11 mouse cellular contexts compared by ENCODE assay signal in the genomic region with DNA sequence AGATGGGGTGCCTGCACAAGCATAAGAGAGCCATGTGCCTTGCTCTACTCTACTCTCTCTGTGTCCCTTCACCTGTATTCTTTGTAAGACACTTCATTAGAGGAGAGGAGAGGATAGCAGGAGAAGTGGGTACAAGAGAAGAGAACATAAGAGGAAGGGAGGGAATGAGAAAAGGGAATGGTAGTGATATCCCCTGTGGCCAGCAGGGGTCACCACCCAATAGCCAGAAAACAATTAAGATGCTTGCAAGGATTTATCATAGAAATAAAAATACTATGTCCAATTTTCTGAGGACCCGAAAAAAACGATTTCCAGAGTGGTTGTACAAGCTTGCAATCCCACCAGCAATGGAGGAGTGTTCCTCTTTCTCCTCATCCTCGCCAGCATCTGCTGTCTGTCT. TPM values are rescaled to one million over a fixed set of nuclear protein-coding genes. Genes with fewer than 3 reads are reported as not detected.
DNase-seq lines count a peak whose midpoint lies in the region; ATAC-seq and TF ChIP-seq lines count a peak whose summit lies in the region.
"Had no signal": no experiment of that assay in that cellular context is flagged by ENCODE, and none has a peak within 500 bp of the region (broad histone marks: within the 10 kb centered on the region; RNA-seq: fewer than 3 reads in every experiment).

No protein-coding gene starts in this region.

- TF ChIP-seq CTCF in forebrain, postnatal 0 days (IDR thresholded peaks at IDR 0.05; ENCODE audit: low read depth): peak; percentile 38

- H3K27me3 ChIP-seq in forebrain, postnatal 0 days (ENCODE audit: insufficient read depth, low read length): no peaks in the 10 kb centered on the region
- H3K27me3 ChIP-seq in forebrain, embryonic 11.5 days (ENCODE audit: control insufficient read depth, insufficient read depth, low read length): no peaks in the 10 kb centered on the region
- H3K27me3 ChIP-seq in midbrain, embryonic 14.5 days (ENCODE audit: control insufficient read depth, insufficient read depth, low read length): no peaks in the 10 kb centered on the region
- no peaks in the 10 kb centered on the region for H3K27me3 ChIP-seq in midbrain, embryonic 16.5 days (ENCODE audit: control insufficient read depth, insufficient read depth, low read depth, low read length)
- no peaks in the 10 kb centered on the region for H3K27me3 ChIP-seq in forebrain, embryonic 10.5 days (ENCODE audit: poor library complexity, severe bottlenecking)
- H3K27me3 ChIP-seq: lung, embryonic 15.5 days had no signal

- no peaks in the 10 kb centered on the region for H3K36me3 ChIP-seq in forebrain, postnatal 0 days (ENCODE audit: insufficient read depth)
- no peaks in the 10 kb centered on the region for H3K36me3 ChIP-seq in forebrain, embryonic 11.5 days (ENCODE audit: control insufficient read depth, insufficient read depth, low read length)
- H3K36me3 ChIP-seq in midbrain, embryonic 14.5 days (ENCODE audit: control insufficient read depth, insufficient read depth, low read length): no peaks in the 10 kb centered on the region
- no peaks in the 10 kb centered on the region for H3K36me3 ChIP-seq in midbrain, embryonic 16.5 days (ENCODE audit: control insufficient read depth, insufficient read depth, low read length)
- H3K36me3 ChIP-seq in forebrain, embryonic 10.5 days (replicated peaks): no peaks in the 10 kb centered on the region
- H3K36me3 ChIP-seq: lung, embryonic 15.5 days had no signal

- WGBS in forebrain, postnatal 0 days: 52% methylated on average over 3 of the region's 3 CpGs
- WGBS in forebrain, embryonic 11.5 days: 42% methylated on average over 3 of the region's 3 CpGs
- 50% methylated on average over 3 of the region's 3 CpGs for WGBS in midbrain, embryonic 14.5 days
- WGBS in midbrain, embryonic 16.5 days: 38% methylated on average over 3 of the region's 3 CpGs
- WGBS in forebrain, embryonic 10.5 days: 45% methylated on average over 3 of the region's 3 CpGs

- DNase-seq in forebrain, postnatal 0 days: no peak
- DNase-seq in forebrain, embryonic 11.5 days (ENCODE audit: low spot score): no peak
- peak; percentile 7 for DNase-seq in midbrain, embryonic 14.5 days
- peak; percentile 42 for DNase-seq in adrenal gland, postnatal 25 days
- peak; percentile 46 for DNase-seq in lung, postnatal 14 days
- DNase-seq in forebrain, embryonic 10.5 days (ENCODE audit: extremely low spot score, low spot score): no peak
- no peak for DNase-seq in T-cell, adult 2 months (ENCODE audit: low spot score)

- H3K4me2 ChIP-seq in forebrain, postnatal 0 days (ENCODE audit: low read depth): no peak overlapping the region
- no peak overlapping the region for H3K4me2 ChIP-seq in forebrain, embryonic 11.5 days (ENCODE audit: low read depth, low read length, severe bottlenecking)
- H3K4me2 ChIP-seq in midbrain, embryonic 14.5 days (ENCODE audit: low read length): no peak overlapping the region
- no peak overlapping the region for H3K4me2 ChIP-seq in midbrain, embryonic 16.5 days (ENCODE audit: low read length)
- H3K4me2 ChIP-seq: lung, embryonic 15.5 days had no signal

- ATAC-seq in forebrain, postnatal 0 days: no peak
- no peak for ATAC-seq in forebrain, embryonic 11.5 days (replicated peaks; ENCODE audit: low FRiP score)
- no peak for ATAC-seq in midbrain, embryonic 14.5 days (ENCODE audit: low FRiP score, low TSS enrichment)
- no peak for ATAC-seq in midbrain, embryonic 16.5 days

- no peak overlapping the region for H3K9ac ChIP-seq in forebrain, postnatal 0 days
- no peak overlapping the region for H3K9ac ChIP-seq in forebrain, embryonic 11.5 days (ENCODE audit: low read length)
- no peak overlapping the region for H3K9ac ChIP-seq in midbrain, embryonic 14.5 days (replicated peaks; ENCODE audit: low read length)
- H3K9ac ChIP-seq in midbrain, embryonic 16.5 days (ENCODE audit: low read depth, low read length): no peak overlapping the region
- H3K9ac ChIP-seq: lung, embryonic 15.5 days had no signal

- H3K27ac ChIP-seq in forebrain, postnatal 0 days (ENCODE audit: low read depth, low read length): no peak overlapping the region
- no peak overlapping the region for H3K27ac ChIP-seq in forebrain, embryonic 11.5 days (ENCODE audit: low read depth, low read length)
- no peak overlapping the region for H3K27ac ChIP-seq in midbrain, embryonic 14.5 days (replicated peaks; ENCODE audit: low read depth, low read length)
- H3K27ac ChIP-seq in midbrain, embryonic 16.5 days (ENCODE audit: low read length): no peak overlapping the region
- no peak overlapping the region for H3K27ac ChIP-seq in forebrain, embryonic 10.5 days
- H3K27ac ChIP-seq: lung, embryonic 15.5 days had no signal

- no peaks in the 10 kb centered on the region for H3K4me1 ChIP-seq in forebrain, postnatal 0 days (ENCODE audit: insufficient read depth)
- no peaks in the 10 kb centered on the region for H3K4me1 ChIP-seq in forebrain, embryonic 11.5 days (replicated peaks; ENCODE audit: control insufficient read depth, insufficient read depth, low read length)
- no peaks in the 10 kb centered on the region for H3K4me1 ChIP-seq in midbrain, embryonic 14.5 days (ENCODE audit: control insufficient read depth, insufficient read depth, low read length)
- H3K4me1 ChIP-seq in midbrain, embryonic 16.5 days (ENCODE audit: control insufficient read depth, insufficient read depth, low read length): no peaks in the 10 kb centered on the region
- no peaks in the 10 kb centered on the region for H3K4me1 ChIP-seq in forebrain, embryonic 10.5 days

- H3K9me3 ChIP-seq in forebrain, postnatal 0 days (ENCODE audit: low read length): no peaks in the 10 kb centered on the region
- H3K9me3 ChIP-seq in forebrain, embryonic 11.5 days (ENCODE audit: control insufficient read depth, low read length): no peaks in the 10 kb centered on the region
- no peaks in the 10 kb centered on the region for H3K9me3 ChIP-seq in midbrain, embryonic 14.5 days (ENCODE audit: control insufficient read depth, low read length)
- H3K9me3 ChIP-seq in midbrain, embryonic 16.5 days (replicated peaks; ENCODE audit: control insufficient read depth, low read length, poor library complexity, severe bottlenecking): no peaks in the 10 kb centered on the region
- H3K9me3 ChIP-seq in forebrain, embryonic 10.5 days: no peaks in the 10 kb centered on the region
- H3K9me3 ChIP-seq: lung, embryonic 15.5 days had no signal

- no peak overlapping the region for H3K4me3 ChIP-seq in forebrain, postnatal 0 days (ENCODE audit: low read depth, low read length)
- H3K4me3 ChIP-seq in forebrain, embryonic 11.5 days (ENCODE audit: low read depth, low read length): no peak overlapping the region
- no peak overlapping the region for H3K4me3 ChIP-seq in midbrain, embryonic 14.5 days (replicated peaks; ENCODE audit: low read depth, low read length)
- H3K4me3 ChIP-seq in midbrain, embryonic 16.5 days (ENCODE audit: low read depth, low read length): no peak overlapping the region
- H3K4me3 ChIP-seq in forebrain, embryonic 10.5 days: no peak overlapping the region
- H3K4me3 ChIP-seq: lung, embryonic 15.5 days had no signal

RNA-seq across cellular contexts. Expression of a gene that starts 3.9 kb away (rescaled TPM):
- total RNA-seq in forebrain, postnatal 0 days (2014; rRNA removed): 0.90 TPM in 1 of 2 replicates, not detected in the other
- polyA plus RNA-seq in forebrain, postnatal 0 days (2015; fragmentation: Nextera tagmentation; extraction: Ambion mirVana): 0.10 and 0.19 TPM in 2 replicates
- not detected in 2 replicates for polyA plus RNA-seq in forebrain, embryonic 11.5 days (2014; fragmentation: Nextera tagmentation; extraction: Ambion mirVana)
- polyA plus RNA-seq in midbrain, embryonic 14.5 days (2014; fragmentation: Nextera tagmentation; extraction: Ambion mirVana): not detected in 2 replicates
- 0.14 and 0.38 TPM in 2 replicates for polyA plus RNA-seq in midbrain, embryonic 16.5 days (2015; fragmentation: Nextera tagmentation; extraction: Ambion mirVana)
- 0.15 TPM in 1 of 2 replicates, not detected in the other for total RNA-seq in adrenal gland, postnatal 25 days (2021)
- polyA plus RNA-seq in forebrain, embryonic 10.5 days (2016; fragmentation: Nextera tagmentation; extraction: Ambion mirVana): 0.15 TPM in 1 of 2 replicates, not detected in the other

RNA-seq across cellular contexts. Expression of a gene that starts 16.8 kb away (rescaled TPM):
- total RNA-seq in forebrain, postnatal 0 days (2014; rRNA removed): not detected in 2 replicates
- polyA plus RNA-seq in forebrain, postnatal 0 days (2015; fragmentation: Nextera tagmentation; extraction: Ambion mirVana): not detected in 2 replicates
- polyA plus RNA-seq in forebrain, embryonic 11.5 days (2014; fragmentation: Nextera tagmentation; extraction: Ambion mirVana): not detected in 2 replicates
- not detected in 2 replicates for polyA plus RNA-seq in midbrain, embryonic 14.5 days (2014; fragmentation: Nextera tagmentation; extraction: Ambion mirVana)
- polyA plus RNA-seq in midbrain, embryonic 16.5 days (2015; fragmentation: Nextera tagmentation; extraction: Ambion mirVana): not detected in 2 replicates
- total RNA-seq in adrenal gland, postnatal 25 days (2021): 5.5 and 9.0 TPM in 2 replicates
- not detected in 2 replicates for polyA plus RNA-seq in forebrain, embryonic 10.5 days (2016; fragmentation: Nextera tagmentation; extraction: Ambion mirVana)

RNA-seq across cellular contexts. Expression of a gene that starts 52.2 kb away (rescaled TPM):
- not detected in 2 replicates for total RNA-seq in forebrain, postnatal 0 days (2014; rRNA removed)
- polyA plus RNA-seq in forebrain, postnatal 0 days (2015; fragmentation: Nextera tagmentation; extraction: Ambion mirVana): not detected in 2 replicates
- polyA plus RNA-seq in forebrain, embryonic 11.5 days (2014; fragmentation: Nextera tagmentation; extraction: Ambion mirVana): not detected in 2 replicates
- not detected in 2 replicates for polyA plus RNA-seq in midbrain, embryonic 14.5 days (2014; fragmentation: Nextera tagmentation; extraction: Ambion mirVana)
- not detected in 2 replicates for polyA plus RNA-seq in midbrain, embryonic 16.5 days (2015; fragmentation: Nextera tagmentation; extraction: Ambion mirVana)
- total RNA-seq in adrenal gland, postnatal 25 days (2021): not detected in 2 replicates
- not detected in 2 replicates for polyA plus RNA-seq in forebrain, embryonic 10.5 days (2016; fragmentation: Nextera tagmentation; extraction: Ambion mirVana)
- polyA plus RNA-seq: gonadal fat pad, adult 2 months; lung, embryonic 15.5 days; stomach, embryonic 16.5 days had no signal

Comparison
In these comparisons a context has a peak if more than half of its experiments do, and no peak if none do; other contexts are left out.
1. DNase-seq: peak in midbrain, embryonic 14.5 days (single experiment), adrenal gland, postnatal 25 days (single experiment) and lung, postnatal 14 days (single experiment); none in forebrain, postnatal 0 days (single experiment), forebrain, embryonic 11.5 days (single experiment), forebrain, embryonic 10.5 days (single experiment) and T-cell, adult 2 months (single experiment).